Mouse (Mus musculus) left cerebral cortex, postnatal 10 days (tissue): ENCODE results near the gene Fahd1. TPM values are rescaled to one million over a fixed set of nuclear protein-coding genes. Genes with fewer than 3 reads are reported as not detected.

ENCODE experiments used
- DNase-seq, 2 experiments: peaks; one replicate each; pipeline ENCODE4 v3.0.0; 2021 to 2022; ENCODE audit warnings: low spot score in 2 of 2, mixed read lengths in 1 of 2; ENCODE audit errors: extremely low spot score in 1 of 2
- intact Hi-C: fragments of 180-260 bp; cut with DNase I; formaldehyde crosslinking; loops from one replicate; pipeline ENCODE4 v1.15.1; 2025
- total RNA-seq, 2 experiments: library from RNA; stranded (reverse); gene quantifications; 2 replicates each; pipeline ENCODE4 v1.2.3; 2021

Fahd1 gene
- total RNA-seq, 2 experiments from 2014 or later = 14.8 to 16.5 TPM

DNA sequence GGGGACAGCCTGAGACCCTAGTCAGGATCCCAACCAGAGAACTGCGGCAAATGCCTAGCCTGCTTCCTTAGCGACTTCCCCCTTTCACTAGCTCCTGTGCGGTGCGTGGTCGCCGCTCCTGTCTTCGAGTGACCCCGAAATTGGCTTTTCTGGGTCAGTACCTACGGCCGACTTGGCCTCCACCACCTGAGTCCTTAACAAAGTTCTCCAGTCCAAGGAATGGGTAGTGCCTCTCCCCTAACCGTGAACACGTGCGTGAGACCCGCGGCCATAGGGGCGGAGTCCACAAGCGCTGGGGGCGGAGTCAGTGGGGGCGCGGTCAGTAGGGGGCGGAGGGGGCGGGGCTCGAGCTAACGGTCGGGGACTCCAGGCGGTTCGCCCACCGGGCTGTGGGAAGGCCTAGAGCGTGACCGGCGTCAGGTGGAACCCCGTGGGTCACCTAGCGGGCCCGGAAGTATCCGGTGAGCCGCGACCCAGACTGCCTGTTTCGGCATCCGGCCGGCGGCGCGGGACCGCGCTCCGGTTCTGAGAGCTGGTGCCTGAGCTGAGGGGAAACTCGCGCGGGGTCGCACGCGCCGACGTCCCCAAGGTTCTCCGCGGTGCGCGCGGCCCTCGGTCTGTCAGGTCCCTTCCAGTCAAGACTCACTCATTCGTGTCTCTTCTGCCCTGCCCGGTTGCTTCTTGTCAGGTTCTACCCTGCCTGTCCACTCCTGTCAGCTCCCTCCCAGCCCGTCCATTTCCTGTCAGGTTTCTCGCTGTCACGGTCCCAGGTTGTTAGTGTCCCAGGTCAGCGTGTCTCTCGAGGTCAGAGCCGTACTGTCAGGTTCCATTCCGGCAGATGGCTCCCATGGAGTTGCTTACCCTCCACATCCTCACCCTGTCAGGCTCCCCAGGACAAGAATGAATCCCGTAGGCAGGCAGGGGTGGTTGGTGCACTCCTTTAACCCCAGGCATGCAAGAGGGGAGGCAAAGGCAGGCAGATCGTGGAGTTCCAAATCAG is 45.9 kb downstream of the Fahd1 start, which contains the start of gene Meiob:
Gene Meiob, plus strand, starts transcription at position 338 of the 1,000 bp plus-strand sequence.
- intact Hi-C loops = no loop called here
- peak in 1 of 2 experiments; percentile 74 for DNase-seq

DNA sequence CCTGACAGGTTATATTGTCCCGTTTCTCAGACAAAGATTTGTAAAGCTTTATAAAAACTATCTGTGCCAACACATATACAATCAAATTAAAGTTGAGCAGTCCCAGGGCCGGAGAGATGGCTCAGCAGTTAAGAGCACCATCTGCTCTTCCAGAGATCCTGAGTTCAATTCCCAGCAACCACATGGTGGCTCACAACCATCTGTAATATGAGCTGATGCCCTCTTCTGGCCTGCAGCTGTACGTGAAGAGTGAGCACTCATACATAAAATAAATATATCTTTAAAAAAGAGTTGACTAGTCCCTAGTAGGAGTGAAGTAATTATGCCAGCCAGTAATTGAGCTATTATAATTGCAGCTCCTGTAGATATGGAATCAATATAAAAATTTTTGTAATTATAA is 49.6 kb downstream of the Fahd1 start:
- intact Hi-C loops = no loop called here
- no peak for DNase-seq

DNA sequence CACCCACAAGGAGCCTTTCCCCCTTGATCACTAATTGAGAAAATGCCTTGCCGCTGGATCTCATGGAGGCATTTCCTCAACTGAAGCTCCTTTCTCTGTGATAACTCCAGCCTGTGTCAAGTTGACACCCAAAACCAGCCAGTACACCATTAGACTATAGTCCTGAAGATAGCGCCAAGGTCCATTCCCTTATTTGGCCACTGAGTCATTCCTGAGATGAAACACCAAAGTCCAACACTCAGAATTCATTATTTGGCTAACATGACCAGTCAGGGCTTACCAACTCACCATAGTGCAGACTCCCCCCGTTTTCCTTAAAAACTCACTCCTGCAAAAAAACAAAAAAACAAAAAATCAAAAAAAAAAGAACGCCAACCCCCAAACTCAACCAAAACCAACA is 50.7 kb downstream of the Fahd1 start:
- no peak for DNase-seq
- intact Hi-C loops = no loop called here

Other genes with a start within 250 kb of the Fahd1 start
- gene Tsc2, start 217.7 kb downstream of the Fahd1 start, total RNA-seq = 100 to 1,000 TPM; 130 to 143 TPM
- gene Nthl1, start 217.7 kb downstream of the Fahd1 start, total RNA-seq = 1 to 10 TPM; 4.6 to 5.9 TPM
- 10 to 100 TPM; 55.0 to 55.2 TPM for gene Slc9a3r2, start 200.0 kb downstream of the Fahd1 start, total RNA-seq
- gene Npw, start 191.9 kb downstream of the Fahd1 start, total RNA-seq = not detected
- 10 to 100 TPM; 37.2 to 38.1 TPM for gene Zfp598, start 180.7 kb downstream of the Fahd1 start, total RNA-seq
- gene Syngr3, start 160.4 kb downstream of the Fahd1 start, total RNA-seq = 100 to 1,000 TPM; 248 to 254 TPM
- gene Gfer, start 154.2 kb downstream of the Fahd1 start, total RNA-seq = 10 to 100 TPM; 21.5 TPM
- gene Noxo1, start 154.1 kb downstream of the Fahd1 start, total RNA-seq = 1 to 10 TPM; 2.7 to 5.1 TPM
- 10 to 100 TPM; 30.9 to 37.9 TPM for gene Tbl3, start 142.7 kb downstream of the Fahd1 start, total RNA-seq
- under 1 TPM in 1 of 2 experiments, not detected in 1; 0.69 TPM for gene Rnf151, start 132.3 kb downstream of the Fahd1 start, total RNA-seq
- 100 to 1,000 TPM; 575 to 607 TPM for gene Rps2, start 132.2 kb downstream of the Fahd1 start, total RNA-seq
- gene Ndufb10, start 125.9 kb downstream of the Fahd1 start, total RNA-seq = 100 to 1,000 TPM; 156 to 176 TPM
- under 1 TPM; 0.43 to 0.49 TPM for gene Rpl3l, start 122.5 kb downstream of the Fahd1 start, total RNA-seq
- gene Msrb1, start 113.7 kb downstream of the Fahd1 start, total RNA-seq = 10 to 100 TPM; 44.2 to 47.8 TPM
- gene Hs3st6, start 97.4 kb downstream of the Fahd1 start, total RNA-seq = under 1 TPM in 1 of 2 experiments, not detected in 1; 0.49 TPM
- not detected for gene Meiob, start 46.1 kb downstream of the Fahd1 start, total RNA-seq
- gene Hagh, start 10.2 kb downstream of the Fahd1 start, total RNA-seq = 100 to 1,000 TPM in 1 of 2 experiments, 10 to 100 TPM in 1; 92.4 to 102 TPM
- under 1 TPM; 0.17 to 0.32 TPM for gene Igfals, start 15.6 kb upstream of the Fahd1 start, total RNA-seq
- gene Nubp2, start 36.0 kb upstream of the Fahd1 start, total RNA-seq = 10 to 100 TPM; 37.8 to 40.2 TPM
- 10 to 100 TPM; 48.0 to 48.3 TPM for gene Spsb3, start 36.3 kb upstream of the Fahd1 start, total RNA-seq
- gene Eme2, start 44.7 kb upstream of the Fahd1 start, total RNA-seq = 10 to 100 TPM; 53.9 to 56.6 TPM
- 10 to 100 TPM; 58.4 to 64.8 TPM for gene Mrps34, start 44.8 kb upstream of the Fahd1 start, total RNA-seq
- gene Nme3, start 46.1 kb upstream of the Fahd1 start, total RNA-seq = 10 to 100 TPM; 42.2 to 43.5 TPM
- gene Mapk8ip3, start 86.6 kb upstream of the Fahd1 start, total RNA-seq = 100 to 1,000 TPM; 288 to 297 TPM
- 10 to 100 TPM; 11.9 to 13.1 TPM for gene Jpt2, start 110.3 kb upstream of the Fahd1 start, total RNA-seq
- 10 to 100 TPM; 24.0 to 25.0 TPM for gene Cramp1l, start 165.4 kb upstream of the Fahd1 start, total RNA-seq
- gene Ift140, start 165.7 kb upstream of the Fahd1 start, total RNA-seq = 10 to 100 TPM; 25.4 to 28.9 TPM
- gene Tmem204, start 233.2 kb upstream of the Fahd1 start, total RNA-seq = 1 to 10 TPM; 7.2 to 7.8 TPM